Mouse (Mus musculus) splenic B cell, adult 2 months (primary cell): Measurements from ENCODE around the gene Sh2d3c.

ENCODE experiments used
- DNase-seq: peaks from one replicate; pipeline ENCODE4 v3.0.0-alpha.2; 2011; ENCODE audit warnings: low read depth, low spot score
- H3K27me3 ChIP-seq: 2 replicates; pipeline ENCODE4 v1.6.1; 2012; ENCODE audit warnings: mild to moderate bottlenecking, low read length, moderate library complexity, mixed read lengths; ENCODE audit not compliant: control insufficient read depth, poor library complexity, insufficient read depth, severe bottlenecking
- H3K36me3 ChIP-seq: 2 replicates; pipeline ENCODE4 v1.6.1; 2012; ENCODE audit warnings: mild to moderate bottlenecking, low read length, moderate library complexity, mixed read lengths; ENCODE audit not compliant: control insufficient read depth, poor library complexity, insufficient read depth, severe bottlenecking

Sh2d3c gene

DNA sequence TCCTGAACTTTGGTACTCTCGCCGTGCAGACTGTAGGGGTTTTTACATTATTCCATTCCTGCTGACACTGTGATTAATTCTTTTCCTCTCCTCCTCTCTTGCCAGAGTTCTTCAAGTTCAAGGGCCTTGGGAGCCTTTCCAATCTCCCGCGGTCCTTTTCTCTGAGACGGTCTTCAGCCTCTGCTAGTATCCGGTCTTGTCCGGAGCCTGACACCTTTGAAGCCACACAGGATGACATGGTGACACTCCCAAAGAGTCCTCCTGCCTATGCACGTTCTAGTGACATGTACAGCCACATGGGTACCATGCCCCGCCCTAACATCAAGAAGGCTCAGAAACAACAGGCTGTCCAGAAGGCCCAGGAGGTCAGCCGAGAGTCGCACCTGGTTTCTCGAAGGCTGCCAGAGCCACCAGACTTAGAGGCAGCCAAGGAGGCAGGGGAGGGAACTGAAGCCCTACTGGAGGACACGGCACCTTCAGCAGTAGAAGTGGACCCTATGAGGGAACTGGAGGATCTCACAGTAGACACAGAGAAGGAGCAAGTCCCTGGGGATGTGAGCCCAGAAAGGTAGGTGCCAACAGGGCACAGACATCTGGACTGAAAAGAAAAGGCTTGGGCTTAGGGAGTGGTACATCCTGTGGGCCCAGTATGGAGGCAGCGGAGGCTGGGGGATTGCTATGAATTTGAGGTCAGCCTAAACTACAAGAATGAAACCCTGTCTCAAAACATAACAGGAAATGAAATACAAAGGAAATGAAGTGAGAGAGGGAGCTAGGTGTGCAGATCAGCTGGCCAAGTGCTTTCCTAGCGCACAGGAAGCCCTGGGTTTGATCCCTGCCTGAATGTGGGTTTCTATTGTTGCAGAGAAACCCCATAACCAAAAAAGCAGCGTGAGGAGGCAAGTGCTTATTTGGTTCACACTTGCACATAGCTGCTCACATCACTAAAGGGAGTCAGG is 4.3 kb downstream of the Sh2d3c start:
- H3K36me3 ChIP-seq = peaks cover 11% of the 10 kb centered on the region
- no peak for DNase-seq
- no peaks in the 10 kb centered on the region for H3K27me3 ChIP-seq

DNA sequence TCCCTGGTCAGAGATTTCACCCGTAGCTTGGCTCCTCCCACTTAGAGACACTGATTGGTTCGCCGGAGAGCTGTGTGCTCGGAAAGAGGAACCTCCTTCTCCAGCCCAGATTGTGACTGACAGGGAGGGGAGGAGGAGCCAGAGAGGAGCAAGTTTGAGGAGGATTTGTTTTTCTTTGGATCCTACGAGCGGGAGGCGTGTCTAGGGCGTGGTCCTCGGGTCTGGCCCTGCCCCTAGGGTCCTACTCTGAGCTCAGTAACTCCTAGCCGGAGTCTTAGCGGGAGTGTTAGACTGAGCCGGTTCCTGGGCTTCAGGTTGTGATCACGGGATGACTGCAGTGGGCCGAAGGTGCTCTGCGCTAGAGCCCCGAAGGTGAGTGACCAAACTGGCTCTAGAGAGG is 6.6 kb downstream of the Sh2d3c start:
- DNase-seq = peak; percentile 92
- Histone ChIP-seq H3K27me3 (no peaks in the 10 kb centered on the region), H3K36me3 (peaks cover 11% of the 10 kb centered on the region)

DNA sequence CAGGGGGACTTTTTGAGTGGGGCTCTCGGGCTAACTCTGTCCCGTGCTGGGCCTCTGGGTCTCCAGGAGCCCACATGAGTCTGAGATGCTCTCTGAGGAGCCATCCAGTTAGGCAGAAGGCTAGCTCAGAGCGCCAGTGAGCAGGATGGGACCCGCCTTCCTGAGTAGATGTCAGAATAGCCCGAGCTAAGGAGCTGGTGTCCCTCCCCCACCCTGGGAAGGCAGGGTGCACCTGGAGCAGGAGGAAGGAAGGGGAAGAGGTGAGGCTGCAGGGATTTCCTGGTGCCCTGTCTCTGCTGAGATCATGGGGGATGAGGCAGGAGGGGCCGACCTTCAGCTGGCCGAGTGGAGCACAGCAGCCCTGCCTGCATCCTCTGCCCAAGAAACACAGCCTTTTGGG is 7.6 kb downstream of the Sh2d3c start:
- Histone ChIP-seq H3K36me3 (peaks cover 11% of the 10 kb centered on the region), H3K27me3 (no peaks in the 10 kb centered on the region)
- no peak for DNase-seq

DNA sequence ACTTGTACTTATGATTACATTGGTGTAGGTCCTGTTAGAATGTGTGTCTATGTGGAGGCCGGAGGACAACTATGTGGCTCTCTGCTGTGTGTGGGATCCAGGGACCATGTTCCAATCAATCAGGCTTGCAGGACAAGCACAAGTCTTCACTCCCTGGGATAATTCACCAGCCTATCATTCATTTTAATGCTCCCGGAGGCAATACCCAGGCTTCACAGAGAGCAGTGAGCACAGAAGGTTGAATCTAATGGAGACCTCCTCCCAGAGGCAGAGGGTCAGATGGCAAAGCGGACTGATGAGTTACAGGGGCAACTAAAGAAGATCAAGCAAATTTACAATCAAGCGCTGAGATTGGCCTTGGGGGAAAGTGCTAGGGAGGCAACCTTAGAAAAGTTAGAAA is 8.7 kb downstream of the Sh2d3c start:
- H3K36me3 ChIP-seq = peaks cover 10% of the 10 kb centered on the region
- no peak for DNase-seq
- H3K27me3 ChIP-seq = no peaks in the 10 kb centered on the region

DNA sequence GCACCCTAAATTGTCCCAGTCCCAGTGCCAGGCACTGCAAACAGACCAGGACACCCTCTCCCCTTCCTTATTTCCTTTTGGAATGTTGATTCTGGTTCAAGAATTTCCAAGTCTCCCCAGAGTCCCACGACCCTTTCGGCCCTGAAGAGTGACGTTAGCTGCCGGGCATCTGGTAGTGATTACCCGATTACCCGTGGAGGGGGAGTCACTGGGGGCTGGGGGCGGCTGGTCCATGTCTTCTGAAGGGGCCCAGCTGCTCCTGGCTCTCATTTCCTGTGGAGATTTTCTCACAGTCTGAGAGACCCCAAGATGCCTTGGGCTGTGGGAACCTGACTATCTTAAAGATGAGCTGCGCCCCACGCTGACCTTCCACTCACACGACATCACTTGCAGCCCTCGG is 10.0 kb downstream of the Sh2d3c start:
- no peak for DNase-seq
- peaks cover 8% of the 10 kb centered on the region for H3K36me3 ChIP-seq
- H3K27me3 ChIP-seq = no peaks in the 10 kb centered on the region

DNA sequence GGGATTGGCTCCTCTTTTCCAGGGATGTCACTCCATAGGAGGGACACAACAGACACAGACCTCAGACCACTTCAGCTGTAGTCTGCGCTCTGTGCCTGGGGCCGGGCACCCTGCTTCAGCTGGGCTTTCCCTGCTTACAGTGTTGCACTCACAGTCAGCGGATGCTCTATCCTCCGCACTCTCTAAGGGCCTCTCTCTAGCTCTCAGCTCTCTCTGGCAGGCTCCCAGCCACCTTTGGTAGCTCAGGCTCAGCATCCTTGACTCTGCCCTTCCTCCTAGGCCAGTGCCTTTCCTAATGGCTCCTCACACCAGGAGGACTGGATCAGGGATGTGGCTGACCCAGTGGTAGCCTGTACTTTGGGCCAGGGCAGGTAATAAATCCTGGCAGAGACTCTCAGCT is 11.1 kb downstream of the Sh2d3c start:
- DNase-seq = no peak
- H3K36me3 ChIP-seq = peaks cover 5% of the 10 kb centered on the region
- H3K27me3 ChIP-seq = no peaks in the 10 kb centered on the region

DNA sequence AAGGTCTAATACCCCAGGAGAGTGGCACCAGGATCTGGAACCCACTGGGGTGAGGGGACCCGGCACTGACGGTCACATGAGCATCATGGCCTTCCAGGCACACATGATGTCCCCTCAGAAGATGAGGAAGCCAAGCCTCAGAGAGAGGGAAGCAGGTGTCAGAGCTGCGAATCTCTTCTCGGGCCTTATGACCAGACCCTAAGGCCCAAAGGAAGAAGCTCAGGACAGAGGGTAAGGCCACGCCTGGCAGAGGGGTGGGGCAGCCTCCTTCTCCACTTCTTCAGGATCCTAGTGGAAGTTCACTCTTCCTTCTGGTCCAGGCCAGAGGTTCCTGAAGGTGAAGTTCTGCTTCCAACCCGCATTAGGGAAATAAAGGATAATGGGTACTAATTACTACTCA is 11.8 kb downstream of the Sh2d3c start:
- Histone ChIP-seq H3K36me3 (peaks cover 6% of the 10 kb centered on the region), H3K27me3 (no peaks in the 10 kb centered on the region)

DNA sequence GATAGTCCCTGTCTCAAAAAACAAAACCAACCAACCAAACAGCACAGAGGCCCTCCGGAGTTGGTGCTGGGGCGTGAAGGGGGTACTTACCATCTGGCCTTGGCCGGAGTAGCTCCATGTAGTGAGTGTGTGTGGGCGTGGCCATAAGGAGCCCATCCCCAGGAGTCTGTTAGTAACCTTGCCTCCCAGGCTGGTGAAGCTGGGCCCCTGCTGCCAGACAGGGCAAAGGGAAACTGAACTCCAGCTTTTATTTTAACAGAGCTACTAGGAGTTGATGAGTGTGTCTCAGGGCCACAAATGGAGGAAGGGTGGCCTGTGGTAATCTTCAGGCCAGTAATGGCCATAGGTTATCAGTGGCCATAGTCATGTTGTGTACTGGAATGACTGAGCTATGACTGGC is 13.6 kb downstream of the Sh2d3c start:
- Histone ChIP-seq H3K36me3 (peaks cover 5% of the 10 kb centered on the region), H3K27me3 (no peaks in the 10 kb centered on the region)
- no peak for DNase-seq

More for the DNA sequence above, 11.8 kb downstream of the Sh2d3c start:
- no peak for DNase-seq

DNA sequence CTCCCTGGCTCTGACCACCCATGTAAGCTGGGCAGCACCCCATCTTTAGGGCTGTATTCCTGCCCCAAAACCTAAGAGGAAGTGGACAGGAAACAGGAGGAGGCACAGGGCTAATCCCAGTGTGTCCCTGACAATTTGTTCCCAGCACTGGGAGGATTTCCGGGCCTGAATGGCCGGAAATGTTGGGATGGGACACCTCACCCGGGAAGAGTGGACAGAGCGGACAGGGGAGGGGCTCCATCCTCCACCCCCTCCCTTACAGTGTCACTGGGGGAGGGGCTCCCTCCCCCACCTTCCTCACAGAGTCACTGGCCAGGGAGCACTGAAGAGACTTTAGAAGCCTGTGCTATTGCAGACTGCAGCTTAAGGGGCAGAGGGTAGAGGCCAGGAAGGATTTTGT is 14.1 kb downstream of the Sh2d3c start:
- no peak for DNase-seq

DNA sequence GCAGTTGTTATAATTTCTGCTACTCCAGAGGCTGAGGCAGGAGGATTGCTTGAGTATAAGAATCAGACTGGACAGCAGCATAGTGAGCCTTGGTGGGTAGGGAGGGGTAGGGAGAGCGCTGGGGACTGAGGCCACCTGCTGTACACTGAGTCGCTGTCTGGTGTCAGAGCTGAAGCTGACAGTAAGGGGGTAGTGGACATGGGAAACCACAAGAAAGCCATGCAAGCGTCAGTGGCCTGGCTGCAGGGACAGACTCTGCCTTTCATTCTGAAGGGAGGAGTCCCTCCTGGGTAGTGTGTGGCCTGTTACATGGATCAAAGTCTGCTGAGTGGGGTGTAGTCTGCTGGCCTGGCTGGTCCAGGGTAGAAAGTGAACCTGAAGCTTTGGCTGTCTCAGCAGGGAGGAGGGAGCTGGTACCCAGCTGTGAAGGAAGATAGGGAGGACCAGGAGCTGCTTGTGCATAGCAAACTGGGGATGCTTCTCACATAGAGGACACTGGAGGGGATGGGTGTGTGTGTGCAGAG is 15.5 kb downstream of the Sh2d3c start:
- Histone ChIP-seq H3K27me3 (no peaks in the 10 kb centered on the region), H3K36me3 (peaks cover 3% of the 10 kb centered on the region)
- no peak for DNase-seq

More for the DNA sequence above, 14.1 kb downstream of the Sh2d3c start:
- Histone ChIP-seq H3K27me3 (no peaks in the 10 kb centered on the region), H3K36me3 (peaks cover 1% of the 10 kb centered on the region)

DNA sequence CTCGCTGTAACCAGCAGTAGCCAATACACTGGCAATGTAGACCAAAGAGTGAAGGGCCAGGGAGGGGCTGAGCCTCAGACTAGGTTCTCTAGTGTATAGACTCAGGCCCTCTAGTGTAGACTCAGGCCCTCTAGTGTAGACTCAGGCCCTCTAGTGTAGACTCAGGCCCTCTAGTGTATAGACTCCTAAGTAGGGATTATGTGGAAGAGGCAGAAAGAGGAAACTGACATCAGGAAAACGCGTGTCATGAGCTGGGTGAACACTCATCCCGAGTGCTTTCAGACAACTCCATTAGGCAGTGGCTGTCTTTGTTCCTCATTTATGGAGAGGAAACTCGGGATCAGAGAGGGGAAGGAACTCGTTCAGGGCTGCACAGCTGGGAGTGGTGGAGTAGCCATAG is 16.2 kb downstream of the Sh2d3c start:
- no peaks in the 10 kb centered on the region for H3K27me3 ChIP-seq
- DNase-seq = no peak
- H3K36me3 ChIP-seq = peaks cover 4% of the 10 kb centered on the region

DNA sequence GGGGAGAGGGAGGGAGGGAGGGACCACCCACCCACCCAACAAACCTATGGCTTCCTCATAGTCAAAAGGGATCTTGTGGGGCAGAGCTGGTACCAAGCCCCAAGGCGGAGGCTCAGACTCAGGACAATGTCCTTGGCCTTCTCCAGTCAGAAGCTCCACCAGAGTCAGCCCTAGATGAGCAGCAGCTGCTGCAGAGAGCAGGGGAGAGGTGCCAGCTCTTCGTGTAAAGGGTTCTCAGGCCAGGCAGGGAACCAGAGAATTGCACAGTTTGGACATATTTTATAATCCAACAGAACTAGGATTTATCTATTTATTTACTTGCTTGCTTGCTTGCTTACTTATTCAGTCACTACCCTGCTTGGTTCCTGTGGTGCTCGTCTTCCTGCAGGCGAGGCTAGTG is 18.5 kb downstream of the Sh2d3c start:
- H3K27me3 ChIP-seq = no peaks in the 10 kb centered on the region
- DNase-seq = no peak
- peaks cover 8% of the 10 kb centered on the region for H3K36me3 ChIP-seq

DNA sequence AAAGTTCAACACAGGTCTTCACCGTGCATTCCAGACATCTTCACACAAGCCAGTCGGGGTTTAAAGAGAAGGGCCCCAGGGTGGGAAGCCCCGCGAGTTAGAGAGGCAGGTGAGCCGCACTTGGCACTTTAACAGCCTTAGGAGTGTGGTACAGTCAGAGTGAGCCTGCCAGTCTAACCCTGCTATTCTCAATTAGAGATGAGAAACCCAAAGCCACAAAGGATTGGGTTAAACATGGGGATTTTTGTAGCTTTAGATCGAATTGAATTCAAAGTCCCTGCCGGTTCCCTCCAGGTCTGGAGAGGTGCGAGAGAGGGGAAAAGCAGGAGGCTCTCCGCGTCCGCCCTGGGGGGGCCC is 20.0 kb downstream of the Sh2d3c start, which contains the start of gene 6330409D20Rik:
Gene 6330409D20Rik, minus strand, starts transcription at position 101 of the 357 bp plus-strand sequence.
- Histone ChIP-seq H3K27me3 (no peaks in the 10 kb centered on the region), H3K36me3 (peaks cover 11% of the 10 kb centered on the region)
- no peak for DNase-seq

DNA sequence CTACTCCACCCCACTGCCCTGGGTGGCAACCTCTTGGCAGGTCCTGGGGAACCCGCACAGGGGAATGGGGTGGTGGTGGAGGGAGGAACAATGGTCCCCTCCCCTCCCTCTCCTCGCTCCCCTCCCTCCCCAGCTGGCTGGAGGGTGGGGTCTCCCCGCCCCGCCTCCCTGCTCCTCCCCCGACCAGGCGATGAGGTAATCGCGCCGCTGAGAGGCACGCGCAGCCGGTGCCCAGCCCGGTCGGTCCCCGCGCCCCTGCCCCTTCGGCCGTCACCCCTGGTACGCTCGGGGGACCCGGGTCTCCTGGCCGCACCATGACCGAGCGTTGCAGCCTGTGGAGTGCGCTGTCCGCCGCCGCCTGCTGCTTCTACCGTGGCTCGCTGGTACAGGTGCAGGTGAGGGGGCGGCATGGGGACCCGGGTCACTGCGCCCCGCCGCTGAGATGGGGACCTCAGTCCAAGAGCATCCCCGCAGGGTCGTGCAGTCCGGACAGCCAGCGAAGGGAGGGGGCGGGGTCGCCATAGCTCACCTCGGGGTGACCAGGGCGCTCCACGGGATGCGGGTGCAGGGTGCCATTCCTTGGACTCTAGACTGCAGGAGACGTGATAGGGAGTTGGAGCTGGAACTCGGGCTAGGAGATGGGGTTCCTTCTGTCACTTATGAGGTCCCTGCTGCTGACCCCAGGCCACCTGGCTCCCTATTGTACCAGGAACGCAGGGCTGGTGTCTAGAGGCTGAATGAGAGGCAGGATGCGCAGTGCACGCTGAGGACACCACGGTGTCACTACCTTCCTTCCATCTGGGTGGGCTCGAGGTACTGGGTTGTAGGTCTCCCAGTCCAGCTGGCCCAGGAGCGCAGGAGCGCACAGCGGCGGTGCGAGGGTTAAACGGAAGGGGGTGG is 20.7 kb downstream of the Sh2d3c start:
- Histone ChIP-seq H3K27me3 (no peaks in the 10 kb centered on the region), H3K36me3 (peaks cover 11% of the 10 kb centered on the region)
- no peak for DNase-seq

DNA sequence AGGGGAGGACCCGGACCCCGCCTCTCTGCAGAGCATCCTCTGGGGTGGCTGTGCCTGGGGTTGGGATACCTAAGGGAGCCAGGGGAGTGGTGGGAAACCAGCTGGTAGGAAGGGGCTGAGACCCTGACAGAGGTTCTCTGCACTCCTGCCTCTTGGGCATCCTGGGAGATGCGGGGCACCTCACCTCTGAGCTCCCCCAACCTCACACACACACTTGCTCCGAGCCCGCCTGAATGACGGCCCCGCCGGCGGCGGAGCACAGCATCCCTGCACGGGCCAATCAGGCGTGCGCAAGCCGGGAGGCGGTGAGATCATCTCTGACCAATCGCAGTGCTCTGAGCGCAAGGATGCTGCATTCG is 21.3 kb downstream of the Sh2d3c start:
- Histone ChIP-seq H3K36me3 (peaks cover 15% of the 10 kb centered on the region), H3K27me3 (no peaks in the 10 kb centered on the region)
- DNase-seq = no peak
